ENCODE assay signal across 8 mouse cellular contexts in genomic region chr3:121531370-121532148, GRCm38 (mm10). TPM values are rescaled to one million over a fixed set of nuclear protein-coding genes. Genes with fewer than 3 reads are reported as not detected.
DNase-seq lines count a peak whose midpoint lies in the region; ATAC-seq lines count a peak whose summit lies in the region.

No protein-coding gene starts in this region.

- H3K4me2 ChIP-seq in embryonic facial prominence, embryonic 11.5 days (ENCODE audit: low read depth, low read length), result peak overlapping the region; percentile 43
- H3K4me2 ChIP-seq in hindbrain, embryonic 12.5 days (replicated peaks), result peak overlapping the region; percentile 52
- H3K4me2 ChIP-seq in liver, embryonic 16.5 days (ENCODE audit: low read depth, low read length), result peak overlapping the region; percentile 24
- peak overlapping the region; percentile 52 for H3K4me2 ChIP-seq in stomach, embryonic 15.5 days

- no peaks in the 10 kb centered on the region for H3K9me3 ChIP-seq in embryonic facial prominence, embryonic 11.5 days (replicated peaks; ENCODE audit: control insufficient read depth, low read length)
- no peaks in the 10 kb centered on the region for H3K9me3 ChIP-seq in hindbrain, embryonic 12.5 days (replicated peaks)
- no peaks in the 10 kb centered on the region for H3K9me3 ChIP-seq in liver, embryonic 16.5 days (replicated peaks; ENCODE audit: control insufficient read depth, low read length)
- no peaks in the 10 kb centered on the region for H3K9me3 ChIP-seq in stomach, embryonic 15.5 days

- H3K4me3 ChIP-seq in embryonic facial prominence, embryonic 11.5 days (ENCODE audit: low read depth, low read length), result peak overlapping the region; percentile 12; the same call in 1 of the 2 replicates
- peak overlapping the region; percentile 28 for H3K4me3 ChIP-seq in hindbrain, embryonic 12.5 days
- H3K4me3 ChIP-seq in liver, embryonic 16.5 days (ENCODE audit: low read depth, low read length), result peak overlapping the region; percentile 47
- peak overlapping the region; percentile 44 for H3K4me3 ChIP-seq in stomach, embryonic 15.5 days (replicated peaks)

- no peak overlapping the region for H3K9ac ChIP-seq in embryonic facial prominence, embryonic 11.5 days (replicated peaks; ENCODE audit: low read length)
- H3K9ac ChIP-seq in hindbrain, embryonic 12.5 days, result peak overlapping the region; percentile 38; the same call in 1 of the 2 replicates
- peak overlapping the region; percentile 46; the same call in 1 of the 2 replicates for H3K9ac ChIP-seq in liver, embryonic 16.5 days (ENCODE audit: low read depth, low read length)
- no peak overlapping the region for H3K9ac ChIP-seq in stomach, embryonic 15.5 days

- WGBS in embryonic facial prominence, embryonic 11.5 days, result 44% methylated on average over 16 of the region's 16 CpGs
- 49% methylated on average over 16 of the region's 16 CpGs for WGBS in hindbrain, embryonic 12.5 days
- 44% methylated on average over 16 of the region's 16 CpGs for WGBS in liver, embryonic 16.5 days (ENCODE audit: insufficient replicate concordance)
- WGBS in stomach, embryonic 15.5 days, result 36% methylated on average over 16 of the region's 16 CpGs

- intact Hi-C loops in gastrocnemius, postnatal 36 days (cut with DNase I), result loop anchor here (10.0 kb wide), 1 partner anchor 233 kb away; no protein-coding TSS in a partner anchor

- H3K27me3 ChIP-seq in embryonic facial prominence, embryonic 11.5 days (ENCODE audit: control insufficient read depth, insufficient read depth, low read length), result peaks cover 7% of the 10 kb centered on the region
- peaks cover 36% of the 10 kb centered on the region for H3K27me3 ChIP-seq in hindbrain, embryonic 12.5 days
- H3K27me3 ChIP-seq in liver, embryonic 16.5 days (ENCODE audit: control insufficient read depth, insufficient read depth, low read depth, low read length), result no peaks in the 10 kb centered on the region
- no peaks in the 10 kb centered on the region for H3K27me3 ChIP-seq in stomach, embryonic 15.5 days (replicated peaks)

- H3K36me3 ChIP-seq in embryonic facial prominence, embryonic 11.5 days (replicated peaks; ENCODE audit: control insufficient read depth, insufficient read depth, low read depth, low read length), result no peaks in the 10 kb centered on the region
- H3K36me3 ChIP-seq in hindbrain, embryonic 12.5 days, result no peaks in the 10 kb centered on the region
- H3K36me3 ChIP-seq in liver, embryonic 16.5 days (ENCODE audit: control insufficient read depth, insufficient read depth), result no peaks in the 10 kb centered on the region
- H3K36me3 ChIP-seq in stomach, embryonic 15.5 days, result no peaks in the 10 kb centered on the region

- H3K27ac ChIP-seq in embryonic facial prominence, embryonic 11.5 days (replicated peaks; ENCODE audit: low read depth, low read length), result no peak overlapping the region
- no peak overlapping the region for H3K27ac ChIP-seq in hindbrain, embryonic 12.5 days
- H3K27ac ChIP-seq in liver, embryonic 16.5 days (ENCODE audit: low read length), result peak overlapping the region; percentile 76
- peak overlapping the region; percentile 85 for H3K27ac ChIP-seq in stomach, embryonic 15.5 days

- H3K4me1 ChIP-seq in embryonic facial prominence, embryonic 11.5 days (ENCODE audit: control insufficient read depth, insufficient read depth, low read length), result peaks cover 3% of the 10 kb centered on the region; the same call in 1 of the 2 replicates
- peaks cover 17% of the 10 kb centered on the region for H3K4me1 ChIP-seq in hindbrain, embryonic 12.5 days
- peaks cover 4% of the 10 kb centered on the region; the same call in 1 of the 2 replicates for H3K4me1 ChIP-seq in liver, embryonic 16.5 days (ENCODE audit: control insufficient read depth, low read depth, low read length)
- H3K4me1 ChIP-seq in stomach, embryonic 15.5 days, result peaks cover 19% of the 10 kb centered on the region

- ATAC-seq in embryonic facial prominence, embryonic 11.5 days (replicated peaks; ENCODE audit: insufficient number of reproducible peaks, low FRiP score, low TSS enrichment, low read depth), result 0 out of 2 replicates have a peak, but pooled peaks have one; percentile 7
- ATAC-seq in hindbrain, embryonic 12.5 days (ENCODE audit: low FRiP score), result peak; percentile 29; the same call in 1 of the 2 replicates
- ATAC-seq in liver, embryonic 16.5 days (ENCODE audit: low read depth), result peak; percentile 10; the same call in 1 of the 2 replicates
- ATAC-seq in stomach, embryonic 15.5 days (ENCODE audit: insufficient read depth, low FRiP score, low read depth), result peak; percentile 3; the same call in 1 of the 2 replicates
- no peak for ATAC-seq in megakaryocyte, adult 5-6 weeks (ENCODE audit: poor library complexity, severe bottlenecking)

- DNase-seq in gastrocnemius, postnatal 10 days, result peak; percentile 16
- no peak for DNase-seq in gastrocnemius, postnatal 36 days
- DNase-seq in embryonic facial prominence, embryonic 11.5 days (ENCODE audit: low spot score), result no peak
- no peak for DNase-seq in right cerebral cortex, postnatal 25 days

RNA-seq across cellular contexts. Expression of gene Slc44a3, which starts 0.6 kb away (rescaled TPM):
- under 1 TPM; 0.18 to 0.33 TPM for total RNA-seq in gastrocnemius, postnatal 10 days (2021)
- not detected for total RNA-seq in gastrocnemius, postnatal 36 days (2021)
- 0.32 and 0.67 TPM in 2 replicates for polyA plus RNA-seq in embryonic facial prominence, embryonic 11.5 days (2014; fragmentation: Nextera tagmentation; extraction: Ambion mirVana)
- 0.97 and 1.5 TPM in 2 replicates for polyA plus RNA-seq in hindbrain, embryonic 12.5 days (2016; fragmentation: Nextera tagmentation; extraction: Ambion mirVana)
- polyA plus RNA-seq in liver, embryonic 16.5 days (2015; fragmentation: Nextera tagmentation; extraction: Ambion mirVana), result 19.0 and 22.8 TPM in 2 replicates
- 35.4 and 46.9 TPM in 2 replicates for polyA plus RNA-seq in stomach, embryonic 15.5 days (2015; fragmentation: Nextera tagmentation; extraction: Ambion mirVana)
- not detected in 2 replicates for total RNA-seq in megakaryocyte, adult 5-6 weeks (2015)
- total RNA-seq in megakaryocyte, adult 5-6 weeks (2017), result not detected in 2 replicates

Comparison
In these comparisons a context has a peak if more than half of its experiments do, and no peak if none do; other contexts are left out.
1. H3K27ac ChIP-seq: peak in liver, embryonic 16.5 days (single experiment) and stomach, embryonic 15.5 days (single experiment); none in embryonic facial prominence, embryonic 11.5 days (single experiment) and hindbrain, embryonic 12.5 days (single experiment).
2. H3K9ac ChIP-seq: peak in hindbrain, embryonic 12.5 days (single experiment) and liver, embryonic 16.5 days (single experiment); none in embryonic facial prominence, embryonic 11.5 days (single experiment) and stomach, embryonic 15.5 days (single experiment).
3. Peak in every context shown above with its lines, with median percentiles within 50 percentile points of each other: H3K4me2 ChIP-seq and H3K4me3 ChIP-seq.